Mouse (Mus musculus): ENCODE results near the gene Spats2l. TPM values are rescaled to one million over a fixed set of nuclear protein-coding genes. Genes with fewer than 3 reads are reported as not detected.

Gene Spats2l
- polyA plus RNA-seq, 1 experiment from 2014 or later: 46.7 TPM

- no peak overlapping the region for H3K4me2 ChIP-seq (ENCODE audit: low read depth, severe bottlenecking)
- no peak overlapping the region for H3K9ac ChIP-seq (ENCODE audit: low read length)
- H3K9me3 ChIP-seq (ENCODE audit: control insufficient read depth, low read length): no peaks in the 10 kb centered on the region
- H3K4me3 ChIP-seq (ENCODE audit: low read depth, low read length): no peak overlapping the region
- DNase-seq (ENCODE audit: low spot score) (no peak), ATAC-seq (ENCODE audit: insufficient number of reproducible peaks, low FRiP score, low TSS enrichment, low read depth) (no peak)
- no peaks in the 10 kb centered on the region for H3K27me3 ChIP-seq (ENCODE audit: control insufficient read depth, insufficient read depth, low read length)
- 91% methylated on average over 3 of the region's 3 CpGs for WGBS
- H3K36me3 ChIP-seq (ENCODE audit: control insufficient read depth, insufficient read depth, low read length): no peaks in the 10 kb centered on the region
- no peaks in the 10 kb centered on the region for H3K4me1 ChIP-seq (ENCODE audit: control insufficient read depth, insufficient read depth, low read length)
- H3K27ac ChIP-seq (replicated peaks; ENCODE audit: low read depth, low read length): no peak overlapping the region
Observed at GRCm38 (mm10) chr1:57976860-57977259, 202.9 kb downstream of the Spats2l start.

GRCm38 (mm10) chr1:57989052-57989600, 215.2 kb downstream of the Spats2l start:
- H3K36me3 ChIP-seq (ENCODE audit: control insufficient read depth, insufficient read depth, low read length): no peaks in the 10 kb centered on the region
- H3K4me3 ChIP-seq (ENCODE audit: low read depth, low read length): no peak overlapping the region
- no peaks in the 10 kb centered on the region for H3K4me1 ChIP-seq (ENCODE audit: control insufficient read depth, insufficient read depth, low read length)
- no peak overlapping the region for H3K4me2 ChIP-seq (ENCODE audit: low read depth, severe bottlenecking)
- 88% methylated on average over 6 of the region's 6 CpGs for WGBS
- DNase-seq (ENCODE audit: low spot score) (no peak), ATAC-seq (ENCODE audit: insufficient number of reproducible peaks, low FRiP score, low TSS enrichment, low read depth) (no peak)
- H3K9ac ChIP-seq (ENCODE audit: low read length): no peak overlapping the region
- no peak overlapping the region for H3K27ac ChIP-seq (replicated peaks; ENCODE audit: low read depth, low read length)
- H3K27me3 ChIP-seq (ENCODE audit: control insufficient read depth, insufficient read depth, low read length): no peaks in the 10 kb centered on the region
- H3K9me3 ChIP-seq (ENCODE audit: control insufficient read depth, low read length): no peaks in the 10 kb centered on the region

GRCm38 (mm10) chr1:57991277-57991676, 217.3 kb downstream of the Spats2l start:
- Histone ChIP-seq H3K27ac (replicated peaks; ENCODE audit: low read depth, low read length) (no peak overlapping the region), H3K4me1 (ENCODE audit: control insufficient read depth, insufficient read depth, low read length) (no peaks in the 10 kb centered on the region), H3K36me3 (ENCODE audit: control insufficient read depth, insufficient read depth, low read length) (no peaks in the 10 kb centered on the region), H3K27me3 (ENCODE audit: control insufficient read depth, insufficient read depth, low read length) (no peaks in the 10 kb centered on the region), H3K9me3 (ENCODE audit: control insufficient read depth, low read length) (no peaks in the 10 kb centered on the region), H3K4me3 (ENCODE audit: low read depth, low read length) (no peak overlapping the region), H3K9ac (ENCODE audit: low read length) (no peak overlapping the region), H3K4me2 (ENCODE audit: low read depth, severe bottlenecking) (no peak overlapping the region)
- DNase-seq (ENCODE audit: low spot score): no peak
- WGBS: 83% methylated on average over 2 of the region's 2 CpGs
- no peak for ATAC-seq (ENCODE audit: insufficient number of reproducible peaks, low FRiP score, low TSS enrichment, low read depth)

GRCm38 (mm10) chr1:57995432-57996132, 221.6 kb downstream of the Spats2l start, which contains the start of gene Sgo2a:
Gene Sgo2a (plus strand): TSS chr1:57995971.
- Histone ChIP-seq H3K4me2 (ENCODE audit: low read depth, severe bottlenecking) (peak within 1 kb of the TSS; percentile 44), H3K27ac (replicated peaks; ENCODE audit: low read depth, low read length) (no peak within 1 kb of the TSS; the same call in 1 of the 2 replicates), H3K9me3 (ENCODE audit: control insufficient read depth, low read length) (no peaks in the 10 kb centered on the region), H3K27me3 (ENCODE audit: control insufficient read depth, insufficient read depth, low read length) (no peaks in the 10 kb centered on the region), H3K9ac (ENCODE audit: low read length) (peak within 1 kb of the TSS; percentile 72), H3K36me3 (ENCODE audit: control insufficient read depth, insufficient read depth, low read length) (no peaks in the 10 kb centered on the region), H3K4me1 (ENCODE audit: control insufficient read depth, insufficient read depth, low read length) (0 out of 2 replicates have a peak, but pooled peaks cover 3% of the 10 kb centered on the region), H3K4me3 (ENCODE audit: low read depth, low read length) (peak within 1 kb of the TSS; percentile 66)
- ATAC-seq (ENCODE audit: insufficient number of reproducible peaks, low FRiP score, low TSS enrichment, low read depth) (peak; percentile 96), DNase-seq (ENCODE audit: low spot score) (peak; percentile 98)
- 7% methylated on average over 30 of the region's 30 CpGs for WGBS

GRCm38 (mm10) chr1:57996133-57996615, 222.2 kb downstream of the Spats2l start:
- ATAC-seq (ENCODE audit: insufficient number of reproducible peaks, low FRiP score, low TSS enrichment, low read depth): no peak; the same call in 1 of the 2 replicates
- H3K9ac ChIP-seq (ENCODE audit: low read length): peak overlapping the region; percentile 72

More at GRCm38 (mm10) chr1:57996133-57996615, 222.2 kb downstream of the Spats2l start:
- Histone ChIP-seq H3K36me3 (ENCODE audit: control insufficient read depth, insufficient read depth, low read length) (no peaks in the 10 kb centered on the region), H3K4me1 (ENCODE audit: control insufficient read depth, insufficient read depth, low read length) (0 out of 2 replicates have a peak, but pooled peaks cover 3% of the 10 kb centered on the region), H3K27me3 (ENCODE audit: control insufficient read depth, insufficient read depth, low read length) (no peaks in the 10 kb centered on the region), H3K4me2 (ENCODE audit: low read depth, severe bottlenecking) (peak overlapping the region; percentile 44), H3K4me3 (ENCODE audit: low read depth, low read length) (peak overlapping the region; percentile 66), H3K27ac (replicated peaks; ENCODE audit: low read depth, low read length) (no peak overlapping the region; the same call in 1 of the 2 replicates), H3K9me3 (ENCODE audit: control insufficient read depth, low read length) (no peaks in the 10 kb centered on the region)
- under 1% methylated on average over 29 of the region's 29 CpGs for WGBS
- no peak for DNase-seq (ENCODE audit: low spot score)

Other genes starting within 250 kb of the Spats2l start
- gene Sgo2a, start 221.8 kb downstream of the Spats2l start, polyA plus RNA-seq (2014; fragmentation: Nextera tagmentation; extraction: Ambion mirVana): 28.6 and 28.8 TPM in 2 replicates
- 15.7 and 20.3 TPM in 2 replicates for gene Kctd18, start 244.8 kb downstream of the Spats2l start, polyA plus RNA-seq (2014; fragmentation: Nextera tagmentation; extraction: Ambion mirVana)

Measured in limb, embryonic 11.5 days (tissue).